Mouse (Mus musculus): ENCODE results near the gene Fermt2.

GRCm38 (mm10) chr14:45553854-45554253, 23.9 kb upstream of the Fermt2 start:
- TF ChIP-seq CTCF (IDR thresholded peaks at IDR 0.05; ENCODE audit: low read depth, low read length), result no peak
- TF ChIP-seq POLR2A (IDR thresholded peaks at IDR 0.05; ENCODE audit: insufficient read depth, low read length), result no peak

Measured in ES-Bruce4 (cell line).